Mouse (Mus musculus) bone marrow macrophage, adult 2 months (primary cell): ENCODE data around the gene Rnf222. TPM values are rescaled to one million over a fixed set of nuclear protein-coding genes. Genes with fewer than 3 reads are reported as not detected.

Experiments
- H3K27ac ChIP-seq: 2 replicates; pipeline ENCODE4 v1.5.1; 2012; ENCODE audit warnings: low read depth, low read length; ENCODE audit not compliant: insufficient read depth
- H3K4me1 ChIP-seq: 2 replicates; pipeline ENCODE4 v1.6.1; 2012; ENCODE audit warnings: low read length; ENCODE audit not compliant: control insufficient read depth, insufficient read depth
- H3K4me3 ChIP-seq: 2 replicates; pipeline ENCODE4 v1.5.1; 2012; ENCODE audit warnings: mild to moderate bottlenecking, low read length, moderate library complexity; ENCODE audit not compliant: insufficient read depth
- CTCF ChIP-seq: IDR thresholded peaks from 2 replicates; pipeline ENCODE4 v1.5.1; 2012; ENCODE audit warnings: low read depth, mild to moderate bottlenecking, low read length, moderate library complexity
- POLR2A ChIP-seq: IDR thresholded peaks from 2 replicates; pipeline ENCODE4 v1.6.1; 2012; ENCODE audit warnings: mild to moderate bottlenecking, low read depth, low read length, borderline replicate concordance
- polyA plus RNA-seq: library from polyadenylated mRNA; stranded (reverse); fragments of >200 nt; gene quantifications from 2 replicates; pipeline ENCODE4 v1.2.4, GENCODE M21; 2012; ENCODE audit not compliant: missing spikeins, insufficient read depth, insufficient read length

The Rnf222 gene
- polyA plus RNA-seq, 1 experiment, result not detected

DNA sequence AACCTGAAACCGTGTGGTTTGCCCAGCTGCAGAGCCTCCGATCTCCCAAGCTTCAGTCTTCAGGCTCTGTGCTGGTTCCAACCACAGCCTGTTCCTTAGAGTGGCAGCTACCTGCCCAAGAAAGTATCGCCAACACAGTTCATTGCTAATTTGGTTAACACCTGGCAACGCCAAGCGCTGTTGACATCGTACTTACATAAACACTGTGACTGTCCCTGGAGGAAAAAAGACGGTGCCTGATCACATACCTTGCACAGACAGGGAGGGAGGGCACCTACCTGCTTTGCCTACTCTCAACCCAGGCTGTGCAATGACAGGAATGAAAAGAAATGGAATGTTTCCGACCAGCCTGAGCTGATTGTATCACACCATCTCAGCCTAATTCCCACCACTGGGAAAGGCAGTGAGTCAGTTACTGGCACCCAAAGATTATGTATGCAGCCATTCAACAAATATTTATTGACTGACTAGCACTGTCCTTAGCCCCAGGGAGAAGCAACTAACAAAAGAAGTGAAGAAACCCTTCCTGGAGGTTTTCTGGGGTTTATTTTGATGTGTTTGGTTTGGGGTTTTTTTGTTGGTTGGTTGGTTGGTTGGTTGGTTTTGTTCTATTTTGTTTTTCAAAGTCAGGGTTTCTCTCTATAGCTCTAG is 28.3 kb upstream of the Rnf222 start:
- Histone ChIP-seq H3K4me3 (no peak overlapping the region), H3K4me1 (peaks cover 11% of the 10 kb centered on the region), H3K27ac (no peak overlapping the region)
- TF ChIP-seq CTCF (no peak), POLR2A (no peak)

DNA sequence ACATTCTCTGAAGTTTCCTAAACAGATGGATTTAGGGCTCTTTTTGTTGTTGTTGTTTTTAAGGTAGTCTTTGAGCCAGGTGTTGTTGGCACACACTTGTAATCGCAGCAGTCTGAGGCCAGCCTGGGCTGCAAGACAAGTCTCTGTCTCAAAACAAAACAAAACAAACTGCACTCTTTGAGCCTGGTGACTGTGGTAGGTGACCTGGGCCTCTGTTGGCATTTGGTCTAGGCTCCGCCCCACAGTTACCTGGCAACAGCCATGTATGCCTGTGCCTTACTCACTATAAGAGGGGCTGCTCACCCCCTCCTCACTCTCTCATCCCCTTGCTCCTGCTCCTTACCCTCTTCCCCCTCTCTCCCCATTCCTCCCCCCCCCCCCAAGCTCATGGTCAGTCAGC is 26.1 kb upstream of the Rnf222 start:
- Histone ChIP-seq H3K4me3 (no peak overlapping the region), H3K4me1 (peaks cover 24% of the 10 kb centered on the region), H3K27ac (no peak overlapping the region)
- TF ChIP-seq CTCF (no peak), POLR2A (no peak)

- Histone ChIP-seq H3K27ac (peak overlapping the region; percentile 56), H3K4me3 (peak overlapping the region; percentile 44), H3K4me1 (peaks cover 35% of the 10 kb centered on the region)
- TF ChIP-seq CTCF (no peak), POLR2A (no peak)
These were observed 24.7 kb upstream of the Rnf222 start for GRCm38 (mm10) chr11:68863631-68864091.

GRCm38 (mm10) chr11:68864544-68865189 is 23.7 kb upstream of the Rnf222 start:
- Histone ChIP-seq H3K4me3 (no peak overlapping the region), H3K27ac (peak overlapping the region; percentile 56; the same call in 1 of the 2 replicates), H3K4me1 (peaks cover 35% of the 10 kb centered on the region)
- TF ChIP-seq POLR2A (no peak), CTCF (no peak)

DNA sequence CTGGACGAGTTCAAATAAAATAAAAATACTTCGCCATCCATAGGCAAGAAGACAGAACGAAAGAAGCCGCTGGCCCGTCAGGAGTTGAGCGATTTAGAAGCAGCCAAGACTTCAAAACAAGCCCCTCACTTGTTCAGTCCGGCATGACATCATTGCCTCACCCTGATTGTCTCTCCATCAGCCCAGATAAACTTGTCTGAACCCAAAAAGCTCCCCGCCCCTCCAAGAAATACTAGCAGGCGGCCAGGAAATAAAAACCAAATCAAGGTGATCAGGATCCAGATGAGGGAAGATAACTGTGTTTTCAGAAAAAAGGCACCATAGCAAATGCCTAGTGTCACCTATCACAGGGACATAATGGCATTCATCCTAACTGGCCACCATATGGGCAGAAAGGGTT is 17.1 kb upstream of the Rnf222 start:
- Histone ChIP-seq H3K27ac (peak overlapping the region; percentile 57), H3K4me3 (peak overlapping the region; percentile 28; the same call in 1 of the 2 replicates), H3K4me1 (peaks cover 27% of the 10 kb centered on the region)
- TF ChIP-seq CTCF (no peak), POLR2A (no peak)

DNA sequence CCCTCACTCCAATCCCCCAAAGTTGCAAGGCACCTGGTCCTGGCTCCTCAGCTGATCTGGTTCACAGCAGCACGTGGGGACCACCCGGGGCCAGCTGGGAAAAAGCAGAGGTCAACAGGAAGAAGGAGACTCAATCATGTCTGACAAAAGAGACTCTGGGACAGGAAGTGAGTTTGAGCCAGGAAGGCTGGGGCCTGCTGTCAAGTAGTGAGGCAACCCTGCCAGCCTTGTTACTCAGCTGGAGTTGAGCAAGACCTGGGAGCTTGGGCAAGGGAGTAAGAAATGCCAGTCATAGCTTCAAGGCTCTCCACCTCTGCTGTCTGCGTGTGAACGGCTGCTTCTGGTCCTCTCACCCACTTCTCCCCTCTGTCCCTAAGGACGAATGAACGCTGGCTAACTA is 16.6 kb upstream of the Rnf222 start, which contains the start of gene Ndel1:
TSS of gene Ndel1 (minus strand) at position 111 of the 400 bp plus-strand sequence.
- peaks cover 25% of the 10 kb centered on the region for H3K4me1 ChIP-seq
- H3K27ac ChIP-seq, result peak within 1 kb of the TSS; percentile 57
- no peak for TF ChIP-seq CTCF
- no peak for TF ChIP-seq POLR2A
- H3K4me3 ChIP-seq, result peak within 1 kb of the TSS; percentile 28

DNA sequence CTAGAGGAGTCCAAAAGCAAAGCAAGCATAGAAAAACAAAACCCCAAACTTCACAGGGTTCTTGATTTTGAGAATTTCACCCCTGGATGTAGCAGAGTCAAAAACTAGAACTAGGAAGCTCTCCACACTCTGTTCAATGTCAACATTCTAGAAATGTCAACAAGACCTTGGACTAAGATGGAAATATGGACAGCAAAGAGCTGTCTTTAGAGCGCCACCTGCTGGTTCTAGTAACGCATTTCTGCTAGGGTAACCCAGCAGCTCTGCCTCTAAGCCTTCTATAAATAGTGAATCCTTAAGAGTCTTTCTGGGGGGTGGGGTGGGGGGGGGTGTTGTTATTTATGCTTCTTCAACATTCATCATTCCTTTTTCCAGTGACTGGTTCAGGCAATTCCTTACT is 13.5 kb upstream of the Rnf222 start:
- peaks cover 14% of the 10 kb centered on the region for H3K4me1 ChIP-seq
- H3K27ac ChIP-seq, result no peak overlapping the region
- no peak overlapping the region for H3K4me3 ChIP-seq
- TF ChIP-seq POLR2A (no peak), CTCF (no peak)

DNA sequence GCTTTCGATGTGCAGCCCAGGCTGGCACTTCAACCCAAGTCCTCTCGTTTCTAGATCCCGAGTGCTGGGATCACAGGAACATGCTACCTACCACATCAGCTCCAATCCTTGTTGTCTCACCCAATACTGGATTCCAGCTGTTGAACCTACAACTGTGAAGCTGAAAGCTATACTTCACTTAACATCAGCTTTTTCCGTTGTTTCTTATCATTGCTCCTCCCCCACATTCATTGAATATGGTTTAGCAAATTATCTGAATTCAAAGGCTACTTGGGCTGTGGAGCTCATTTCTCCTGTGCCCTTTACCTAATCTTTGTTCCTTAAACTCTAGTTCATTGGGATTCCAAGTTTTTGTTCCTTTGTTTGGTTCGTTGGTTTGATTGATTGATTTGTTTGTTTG is 9.5 kb upstream of the Rnf222 start:
- TF ChIP-seq POLR2A, result no peak
- no peak for TF ChIP-seq CTCF

GRCm38 (mm10) chr11:68882107-68882506 is 6.2 kb upstream of the Rnf222 start:
- H3K27ac ChIP-seq, result no peak overlapping the region
- TF ChIP-seq CTCF, result no peak
- no peak for TF ChIP-seq POLR2A
- no peaks in the 10 kb centered on the region for H3K4me1 ChIP-seq

More for the DNA sequence above, 9.5 kb upstream of the Rnf222 start:
- no peak overlapping the region for H3K27ac ChIP-seq
- H3K4me1 ChIP-seq, result no peaks in the 10 kb centered on the region
- H3K4me3 ChIP-seq, result no peak overlapping the region

DNA sequence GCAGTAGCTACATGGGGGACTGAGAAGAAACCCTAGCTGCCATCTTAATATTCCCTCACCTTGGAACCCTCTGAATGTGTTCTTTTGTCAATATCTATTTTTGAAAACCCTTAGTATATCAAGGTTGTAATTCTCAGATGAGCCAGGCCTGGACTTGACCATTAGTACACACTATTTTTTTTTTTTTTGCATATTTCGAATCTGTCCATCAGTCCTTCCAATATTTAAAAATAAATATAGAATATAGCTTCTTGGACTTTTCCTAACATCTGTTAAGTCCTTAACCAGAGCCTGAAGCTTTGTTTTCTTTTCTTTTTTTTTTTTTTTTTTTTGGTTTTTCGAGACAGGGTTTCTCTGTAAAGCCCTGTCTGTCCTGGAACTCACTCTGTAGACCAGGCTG is 4.5 kb upstream of the Rnf222 start:
- TF ChIP-seq CTCF (no peak), POLR2A (no peak)
- Histone ChIP-seq H3K4me1 (no peaks in the 10 kb centered on the region), H3K4me3 (no peak overlapping the region), H3K27ac (no peak overlapping the region)

More at GRCm38 (mm10) chr11:68882107-68882506, 6.2 kb upstream of the Rnf222 start:
- no peak overlapping the region for H3K4me3 ChIP-seq

DNA sequence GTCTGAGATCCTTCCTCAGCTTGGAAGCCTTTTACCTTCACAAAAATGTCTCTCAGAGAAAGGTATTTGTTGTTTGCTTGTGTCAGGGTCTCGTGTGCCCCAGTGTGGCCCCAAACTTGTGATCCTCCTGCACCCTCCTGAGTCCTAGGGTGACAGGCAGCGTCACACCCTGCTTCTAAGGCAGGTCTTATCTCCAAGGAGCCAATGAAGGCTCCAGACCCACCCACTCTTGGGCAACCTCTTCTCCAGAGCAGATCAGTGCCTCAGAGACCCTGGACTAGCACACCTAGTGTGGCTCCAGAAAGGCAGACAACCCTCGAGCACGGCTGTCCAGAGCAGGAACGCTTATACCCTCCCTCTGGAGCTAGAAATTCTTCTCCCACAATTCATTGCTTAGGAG is 4.0 kb upstream of the Rnf222 start:
- no peak overlapping the region for H3K27ac ChIP-seq
- no peak overlapping the region for H3K4me3 ChIP-seq
- H3K4me1 ChIP-seq, result no peaks in the 10 kb centered on the region
- TF ChIP-seq CTCF (no peak), POLR2A (no peak)
